Mouse (Mus musculus) G1E (cell line): ENCODE data around the gene Nrcam. TPM values are rescaled to one million over a fixed set of nuclear protein-coding genes. Genes with fewer than 3 reads are reported as not detected.

Experiments used
- ATAC-seq: 2 replicates; pipeline ENCODE4 v1.8.0; 2016; ENCODE audit warnings: mild to moderate bottlenecking; ENCODE audit not compliant: insufficient number of reproducible peaks, poor library complexity, low FRiP score, severe bottlenecking; ENCODE audit errors: extremely low read depth
- DNase-seq: peaks from one replicate; pipeline ENCODE4 v3.0.0; 2012; ENCODE audit warnings: low spot score
- H3K27me3 ChIP-seq: 2 replicates; pipeline ENCODE4 v1.6.1; 2012; ENCODE audit warnings: mild to moderate bottlenecking, low read length, inconsistent platforms; ENCODE audit not compliant: insufficient read depth
- H3K36me3 ChIP-seq: replicated peaks from 2 replicates; pipeline ENCODE3; 2012; ENCODE audit warnings: mild to moderate bottlenecking, inconsistent platforms
- H3K4me1 ChIP-seq: 2 replicates; pipeline ENCODE4 v1.6.1; 2012; ENCODE audit warnings: low read depth, low read length, inconsistent platforms, mixed read lengths; ENCODE audit not compliant: insufficient read depth
- H3K4me3 ChIP-seq: 2 replicates; pipeline ENCODE4 v1.5.1; 2012; ENCODE audit warnings: low read depth, mild to moderate bottlenecking, inconsistent platforms, low read length, moderate library complexity, mixed read lengths
- H3K9me3 ChIP-seq: replicated peaks from 2 replicates; pipeline ENCODE4 v1.6.1; 2012; ENCODE audit warnings: inconsistent platforms
- CTCF ChIP-seq: IDR thresholded peaks from 2 replicates; pipeline ENCODE4 v1.5.1; 2012; ENCODE audit warnings: low read depth, low read length, inconsistent platforms, mixed read lengths
- GATA1 ChIP-seq: IDR thresholded peaks from 2 replicates; pipeline ENCODE4 v1.6.1; 2012; ENCODE audit warnings: borderline replicate concordance, low read length, inconsistent platforms, mixed read lengths
- GATA2 ChIP-seq: IDR thresholded peaks from 2 replicates; pipeline ENCODE4 v1.6.1; 2012; ENCODE audit warnings: low read depth, low read length, inconsistent platforms, borderline replicate concordance
- POLR2AphosphoS5 ChIP-seq: IDR thresholded peaks from 2 replicates; pipeline ENCODE4 v1.6.1; 2012; ENCODE audit warnings: low read depth, low read length, inconsistent platforms; ENCODE audit not compliant: insufficient replicate concordance
- TAL1 ChIP-seq: conservative IDR thresholded peaks from 2 replicates; pipeline ENCODE4 v1.6.1; 2012; ENCODE audit warnings: low read depth, low read length, inconsistent platforms, mixed read lengths
- polyA plus RNA-seq: library from polyadenylated mRNA; stranded (reverse); fragments of >175 nt; gene quantifications from 2 replicates; pipeline ENCODE4 v1.2.3, GENCODE M21; 2012
- total RNA-seq, 2 experiments: library from RNA; stranded (forward) in 1 of 2; stranded (reverse) in 1 of 2; fragments of 200-1000 nt in 1 of 2; fragments of >200 nt in 1 of 2; fragmentation: Nextera tagmentation in 1 of 2; gene quantifications; 2 replicates each; pipeline ENCODE4 v1.2.3; 2014 to 2017

The Nrcam gene
- total and polyA plus RNA-seq, 3 experiments: 0.66 TPM; not detected in 2

GRCm38 (mm10) chr12:44378431-44379161, 49.9 kb downstream of the Nrcam start:
- H3K4me1 ChIP-seq: no peaks in the 10 kb centered on the region
- ATAC-seq: no peak
- H3K27me3 ChIP-seq: no peaks in the 10 kb centered on the region
- H3K36me3 ChIP-seq: no peaks in the 10 kb centered on the region
- TF ChIP-seq GATA1 (no peak), GATA2 (no peak)
- H3K9me3 ChIP-seq: no peaks in the 10 kb centered on the region
- DNase-seq: no peak
- no peak overlapping the region for H3K4me3 ChIP-seq

- Histone ChIP-seq H3K36me3 (no peaks in the 10 kb centered on the region), H3K9me3 (no peaks in the 10 kb centered on the region), H3K4me3 (no peak overlapping the region), H3K4me1 (no peaks in the 10 kb centered on the region), H3K27me3 (no peaks in the 10 kb centered on the region)
- TF ChIP-seq TAL1 (no peak), GATA1 (no peak), POLR2AphosphoS5 (no peak), CTCF (no peak), GATA2 (no peak)
- no peak for DNase-seq
- no peak for ATAC-seq
Observed at GRCm38 (mm10) chr12:44380805-44381204, 52.1 kb downstream of the Nrcam start.

- TF ChIP-seq GATA1 (no peak), POLR2AphosphoS5 (no peak), TAL1 (no peak), CTCF (no peak), GATA2 (no peak)
Observed at GRCm38 (mm10) chr12:44386398-44386797, 57.7 kb downstream of the Nrcam start.

GRCm38 (mm10) chr12:44388220-44388619, 59.5 kb downstream of the Nrcam start:
- no peak for DNase-seq
- no peak for TF ChIP-seq CTCF
- no peak for TF ChIP-seq TAL1
- no peak for TF ChIP-seq GATA1
- TF ChIP-seq GATA2: no peak
- no peak for TF ChIP-seq POLR2AphosphoS5

More at GRCm38 (mm10) chr12:44386398-44386797, 57.7 kb downstream of the Nrcam start:
- Histone ChIP-seq H3K4me1 (no peaks in the 10 kb centered on the region), H3K27me3 (no peaks in the 10 kb centered on the region), H3K36me3 (no peaks in the 10 kb centered on the region), H3K4me3 (no peak overlapping the region), H3K9me3 (no peaks in the 10 kb centered on the region)
- ATAC-seq (no peak; the same call in 1 of the 2 replicates), DNase-seq (no peak)

GRCm38 (mm10) chr12:44390391-44391137, 61.9 kb downstream of the Nrcam start:
- DNase-seq (no peak), ATAC-seq (no peak)
- Histone ChIP-seq H3K27me3 (no peaks in the 10 kb centered on the region), H3K36me3 (no peaks in the 10 kb centered on the region), H3K4me1 (no peaks in the 10 kb centered on the region), H3K4me3 (no peak overlapping the region), H3K9me3 (no peaks in the 10 kb centered on the region)
- TF ChIP-seq TAL1 (no peak), POLR2AphosphoS5 (no peak), CTCF (no peak), GATA1 (no peak), GATA2 (no peak)

More at GRCm38 (mm10) chr12:44388220-44388619, 59.5 kb downstream of the Nrcam start:
- no peak overlapping the region for H3K4me3 ChIP-seq
- H3K4me1 ChIP-seq: no peaks in the 10 kb centered on the region
- no peak for ATAC-seq
- H3K27me3 ChIP-seq: no peaks in the 10 kb centered on the region
- no peaks in the 10 kb centered on the region for H3K9me3 ChIP-seq
- H3K36me3 ChIP-seq: no peaks in the 10 kb centered on the region

GRCm38 (mm10) chr12:44394901-44395300, 66.2 kb downstream of the Nrcam start:
- no peaks in the 10 kb centered on the region for H3K4me1 ChIP-seq
- no peak for TF ChIP-seq POLR2AphosphoS5
- TF ChIP-seq TAL1: no peak
- TF ChIP-seq GATA1: no peak
- no peak for TF ChIP-seq CTCF
- no peaks in the 10 kb centered on the region for H3K36me3 ChIP-seq
- no peak overlapping the region for H3K4me3 ChIP-seq
- no peaks in the 10 kb centered on the region for H3K9me3 ChIP-seq
- H3K27me3 ChIP-seq: no peaks in the 10 kb centered on the region
- ATAC-seq: no peak
- DNase-seq: no peak
